Mouse (Mus musculus): ENCODE results near the gene Sp7. TPM values are rescaled to one million over a fixed set of nuclear protein-coding genes. Genes with fewer than 3 reads are reported as not detected.
A peak's percentile ranks its signal among the peaks of the same experiment; 100 is the strongest.

Sp7 gene
- polyA plus RNA-seq, 1 experiment from 2014 or later: 0.46 TPM

GRCm38 (mm10) chr15:102370727-102371126 lies 3.7 kb upstream of the Sp7 start:
- no peak for ATAC-seq
- Histone ChIP-seq H3K4me1 (ENCODE audit: control insufficient read depth, insufficient read depth, low read depth, low read length) (peaks cover 8% of the 10 kb centered on the region), H3K4me2 (ENCODE audit: low read length) (no peak overlapping the region), H3K9me3 (ENCODE audit: control insufficient read depth, low read length) (no peaks in the 10 kb centered on the region), H3K27me3 (replicated peaks; ENCODE audit: control insufficient read depth, insufficient read depth, low read length) (peaks cover 6% of the 10 kb centered on the region), H3K36me3 (ENCODE audit: control insufficient read depth, insufficient read depth, low read length) (no peaks in the 10 kb centered on the region), H3K27ac (ENCODE audit: low read depth, low read length) (no peak overlapping the region), H3K4me3 (ENCODE audit: low read length) (no peak overlapping the region), H3K9ac (ENCODE audit: low read depth, low read length) (peak overlapping the region; percentile 25; the same call in 1 of the 2 replicates)
- WGBS: 20% methylated on average over 10 of the region's 10 CpGs

- H3K9ac ChIP-seq (ENCODE audit: low read depth, low read length): no peak overlapping the region
- ATAC-seq: no peak
- H3K9me3 ChIP-seq (ENCODE audit: control insufficient read depth, low read length): no peaks in the 10 kb centered on the region
- no peaks in the 10 kb centered on the region for H3K36me3 ChIP-seq (ENCODE audit: control insufficient read depth, insufficient read depth, low read length)
- no peak overlapping the region for H3K4me3 ChIP-seq (ENCODE audit: low read length)
- WGBS: 18% methylated on average over 13 of the region's 13 CpGs
- H3K27ac ChIP-seq (ENCODE audit: low read depth, low read length): no peak overlapping the region
- no peak overlapping the region for H3K4me2 ChIP-seq (ENCODE audit: low read length)
- H3K4me1 ChIP-seq (ENCODE audit: control insufficient read depth, insufficient read depth, low read depth, low read length): peaks cover 8% of the 10 kb centered on the region
- peaks cover 8% of the 10 kb centered on the region for H3K27me3 ChIP-seq (replicated peaks; ENCODE audit: control insufficient read depth, insufficient read depth, low read length)
Measured at GRCm38 (mm10) chr15:102369972-102370371, 3.0 kb upstream of the Sp7 start.

- ATAC-seq: no peak
- Histone ChIP-seq H3K4me1 (ENCODE audit: control insufficient read depth, insufficient read depth, low read depth, low read length) (peaks cover 8% of the 10 kb centered on the region), H3K9ac (ENCODE audit: low read depth, low read length) (peak overlapping the region; percentile 15; the same call in 1 of the 2 replicates), H3K27ac (ENCODE audit: low read depth, low read length) (no peak overlapping the region), H3K4me3 (ENCODE audit: low read length) (no peak overlapping the region; the same call in 1 of the 2 replicates), H3K36me3 (ENCODE audit: control insufficient read depth, insufficient read depth, low read length) (no peaks in the 10 kb centered on the region), H3K9me3 (ENCODE audit: control insufficient read depth, low read length) (no peaks in the 10 kb centered on the region), H3K27me3 (replicated peaks; ENCODE audit: control insufficient read depth, insufficient read depth, low read length) (peaks cover 7% of the 10 kb centered on the region), H3K4me2 (ENCODE audit: low read length) (peak overlapping the region; percentile 55)
- 5% methylated on average over 7 of the region's 7 CpGs for WGBS
Measured at GRCm38 (mm10) chr15:102366238-102366637, 744 bp downstream of the Sp7 start.

- H3K27ac ChIP-seq (ENCODE audit: low read depth, low read length): no peak overlapping the region
- no peak overlapping the region for H3K4me2 ChIP-seq (ENCODE audit: low read length)
- 100% methylated on average over 1 of the region's 1 CpGs for WGBS
- H3K4me1 ChIP-seq (ENCODE audit: control insufficient read depth, insufficient read depth, low read depth, low read length): peaks cover 8% of the 10 kb centered on the region
- H3K9ac ChIP-seq (ENCODE audit: low read depth, low read length): no peak overlapping the region
- no peaks in the 10 kb centered on the region for H3K36me3 ChIP-seq (ENCODE audit: control insufficient read depth, insufficient read depth, low read length)
- no peaks in the 10 kb centered on the region for H3K9me3 ChIP-seq (ENCODE audit: control insufficient read depth, low read length)
- no peak overlapping the region for H3K4me3 ChIP-seq (ENCODE audit: low read length)
- peaks cover 4% of the 10 kb centered on the region; the same call in 1 of the 2 replicates for H3K27me3 ChIP-seq (replicated peaks; ENCODE audit: control insufficient read depth, insufficient read depth, low read length)
- ATAC-seq: no peak
Measured at GRCm38 (mm10) chr15:102364678-102365077, 2.3 kb downstream of the Sp7 start.

- H3K9me3 ChIP-seq (ENCODE audit: control insufficient read depth, low read length): no peaks in the 10 kb centered on the region
- peak overlapping the region; percentile 39 for H3K4me2 ChIP-seq (ENCODE audit: low read length)
- H3K4me1 ChIP-seq (ENCODE audit: control insufficient read depth, insufficient read depth, low read depth, low read length): peaks cover 17% of the 10 kb centered on the region
- H3K9ac ChIP-seq (ENCODE audit: low read depth, low read length): no peak overlapping the region
- 13% methylated on average over 13 of the region's 14 CpGs for WGBS
- no peak overlapping the region for H3K4me3 ChIP-seq (ENCODE audit: low read length)
- no peak for ATAC-seq
- no peaks in the 10 kb centered on the region for H3K36me3 ChIP-seq (ENCODE audit: control insufficient read depth, insufficient read depth, low read length)
- H3K27me3 ChIP-seq (replicated peaks; ENCODE audit: control insufficient read depth, insufficient read depth, low read length): peaks cover 14% of the 10 kb centered on the region
- no peak overlapping the region for H3K27ac ChIP-seq (ENCODE audit: low read depth, low read length)
Measured at GRCm38 (mm10) chr15:102362648-102363047, 4.3 kb downstream of the Sp7 start.

- 26% methylated on average over 5 of the region's 5 CpGs for WGBS
Measured at GRCm38 (mm10) chr15:102358834-102359233, 8.1 kb downstream of the Sp7 start.

GRCm38 (mm10) chr15:102358126-102358525 lies 8.9 kb downstream of the Sp7 start:
- peaks cover 27% of the 10 kb centered on the region for H3K27me3 ChIP-seq (replicated peaks; ENCODE audit: control insufficient read depth, insufficient read depth, low read length)
- peaks cover 24% of the 10 kb centered on the region for H3K4me1 ChIP-seq (ENCODE audit: control insufficient read depth, insufficient read depth, low read depth, low read length)
- no peak overlapping the region for H3K27ac ChIP-seq (ENCODE audit: low read depth, low read length)
- no peaks in the 10 kb centered on the region for H3K36me3 ChIP-seq (ENCODE audit: control insufficient read depth, insufficient read depth, low read length)
- H3K9me3 ChIP-seq (ENCODE audit: control insufficient read depth, low read length): no peaks in the 10 kb centered on the region
- 2% methylated on average over 21 of the region's 25 CpGs for WGBS
- peak overlapping the region; percentile 42 for H3K4me2 ChIP-seq (ENCODE audit: low read length)
- H3K4me3 ChIP-seq (ENCODE audit: low read length): peak overlapping the region; percentile 9
- peak overlapping the region; percentile 38 for H3K9ac ChIP-seq (ENCODE audit: low read depth, low read length)
- ATAC-seq: no peak

More at GRCm38 (mm10) chr15:102358834-102359233, 8.1 kb downstream of the Sp7 start:
- H3K27me3 ChIP-seq (replicated peaks; ENCODE audit: control insufficient read depth, insufficient read depth, low read length): peaks cover 27% of the 10 kb centered on the region
- no peak overlapping the region; the same call in 1 of the 2 replicates for H3K9ac ChIP-seq (ENCODE audit: low read depth, low read length)
- peaks cover 24% of the 10 kb centered on the region for H3K4me1 ChIP-seq (ENCODE audit: control insufficient read depth, insufficient read depth, low read depth, low read length)
- no peak overlapping the region for H3K27ac ChIP-seq (ENCODE audit: low read depth, low read length)
- H3K36me3 ChIP-seq (ENCODE audit: control insufficient read depth, insufficient read depth, low read length): no peaks in the 10 kb centered on the region
- H3K9me3 ChIP-seq (ENCODE audit: control insufficient read depth, low read length): no peaks in the 10 kb centered on the region
- no peak overlapping the region for H3K4me2 ChIP-seq (ENCODE audit: low read length)
- ATAC-seq: no peak
- no peak overlapping the region for H3K4me3 ChIP-seq (ENCODE audit: low read length)

- H3K9ac ChIP-seq (ENCODE audit: low read depth, low read length): no peak overlapping the region
- ATAC-seq: no peak
- no peak overlapping the region for H3K27ac ChIP-seq (ENCODE audit: low read depth, low read length)
- H3K4me1 ChIP-seq (ENCODE audit: control insufficient read depth, insufficient read depth, low read depth, low read length): peaks cover 24% of the 10 kb centered on the region
- H3K27me3 ChIP-seq (replicated peaks; ENCODE audit: control insufficient read depth, insufficient read depth, low read length): peaks cover 27% of the 10 kb centered on the region
- H3K4me3 ChIP-seq (ENCODE audit: low read length): no peak overlapping the region; the same call in 1 of the 2 replicates
- H3K36me3 ChIP-seq (ENCODE audit: control insufficient read depth, insufficient read depth, low read length): no peaks in the 10 kb centered on the region
- H3K9me3 ChIP-seq (ENCODE audit: control insufficient read depth, low read length): no peaks in the 10 kb centered on the region
- 27% methylated on average over 16 of the region's 16 CpGs for WGBS
- H3K4me2 ChIP-seq (ENCODE audit: low read length): peak overlapping the region; percentile 99
Measured at GRCm38 (mm10) chr15:102356501-102357325, 10.3 kb downstream of the Sp7 start.

- Histone ChIP-seq H3K4me1 (ENCODE audit: control insufficient read depth, insufficient read depth, low read depth, low read length) (peaks cover 24% of the 10 kb centered on the region), H3K9me3 (ENCODE audit: control insufficient read depth, low read length) (no peaks in the 10 kb centered on the region), H3K4me3 (ENCODE audit: low read length) (peak overlapping the region; percentile 52), H3K4me2 (ENCODE audit: low read length) (peak overlapping the region; percentile 99), H3K36me3 (ENCODE audit: control insufficient read depth, insufficient read depth, low read length) (no peaks in the 10 kb centered on the region), H3K9ac (ENCODE audit: low read depth, low read length) (peak overlapping the region; percentile 70), H3K27me3 (replicated peaks; ENCODE audit: control insufficient read depth, insufficient read depth, low read length) (peaks cover 27% of the 10 kb centered on the region), H3K27ac (ENCODE audit: low read depth, low read length) (peak overlapping the region; percentile 73)
- WGBS: under 1% methylated on average over 31 of the region's 38 CpGs
- ATAC-seq: peak; percentile 26
Measured at GRCm38 (mm10) chr15:102355871-102356441, 11.0 kb downstream of the Sp7 start.

Measured in hindbrain, embryonic 16.5 days (tissue).